Mouse (Mus musculus): Measurements from ENCODE around the gene Ccdc113. TPM values are rescaled to one million over a fixed set of nuclear protein-coding genes. Genes with fewer than 3 reads are reported as not detected.

Gene Ccdc113
- polyA plus RNA-seq, 1 experiment: not detected

DNA sequence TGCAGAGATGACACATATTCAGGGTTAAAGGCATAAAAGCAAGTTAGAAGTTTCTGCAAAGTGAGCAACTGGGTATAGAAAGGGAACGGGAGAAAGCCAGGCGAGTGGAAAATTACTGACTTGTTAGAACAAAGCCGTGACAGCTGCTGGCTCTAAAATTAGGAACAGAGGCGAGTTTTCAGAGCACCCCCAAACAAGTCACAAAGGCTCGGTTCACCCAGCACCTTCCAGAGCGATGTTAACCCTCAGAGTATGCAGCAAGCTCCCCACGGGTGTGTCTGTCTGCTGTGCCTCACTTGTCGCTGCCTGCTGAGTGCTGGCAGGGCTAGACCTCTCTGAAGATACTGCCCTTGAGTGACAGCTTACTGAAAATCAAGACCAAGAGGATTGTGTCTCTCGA, 73.3 kb downstream of the Ccdc113 start:
- peaks cover 4% of the 10 kb centered on the region for H3K27me3 ChIP-seq (ENCODE audit: control insufficient read depth)
- TF ChIP-seq TAL1 (IDR thresholded peaks at IDR 0.05; ENCODE audit: low read length) (no peak), GATA1 (IDR thresholded peaks at IDR 0.05; ENCODE audit: low read length) (no peak)
- no peaks in the 10 kb centered on the region for H3K36me3 ChIP-seq (ENCODE audit: control insufficient read depth)
- no peaks in the 10 kb centered on the region for H3K9me3 ChIP-seq (ENCODE audit: control insufficient read depth, low read length)
- no peak overlapping the region for H3K4me3 ChIP-seq (replicated peaks)
- peaks cover 12% of the 10 kb centered on the region for H3K4me1 ChIP-seq (ENCODE audit: control insufficient read depth)

Other genes with a start within 250 kb of the Ccdc113 start
- not detected in 2 replicates for gene Cngb1, start 227.5 kb upstream of the Ccdc113 start, polyA plus RNA-seq (2012)
- not detected in 2 replicates for gene Tepp, start 223.5 kb upstream of the Ccdc113 start, polyA plus RNA-seq (2012)
- gene Zfp319, start 202.1 kb upstream of the Ccdc113 start, polyA plus RNA-seq (2012): 0.08 and 0.09 TPM in 2 replicates
- gene Usb1, start 201.8 kb upstream of the Ccdc113 start, polyA plus RNA-seq (2012): 0.40 and 0.78 TPM in 2 replicates
- 0.01 and 0.02 TPM in 2 replicates for gene Mmp15, start 181.8 kb upstream of the Ccdc113 start, polyA plus RNA-seq (2012)
- 1.1 and 1.5 TPM in 2 replicates for gene Cfap20, start 99.2 kb upstream of the Ccdc113 start, polyA plus RNA-seq (2012)
- gene Csnk2a2, start 44.0 kb upstream of the Ccdc113 start, polyA plus RNA-seq (2012): 0.80 and 0.85 TPM in 2 replicates
- 0.04 TPM in 1 of 2 replicates, not detected in the other for gene Prss54, start 42.3 kb downstream of the Ccdc113 start, polyA plus RNA-seq (2012)
- gene Gins3, start 99.4 kb downstream of the Ccdc113 start, polyA plus RNA-seq (2012): 0.51 and 0.52 TPM in 2 replicates
- 0.03 and 0.11 TPM in 2 replicates for gene Ndrg4, start 142.9 kb downstream of the Ccdc113 start, polyA plus RNA-seq (2012)
- gene Setd6, start 181.8 kb downstream of the Ccdc113 start, polyA plus RNA-seq (2012): 0.68 and 1.1 TPM in 2 replicates